ENCODE assay signal across 7 mouse cellular contexts in genomic region chr4:88867366-88867925, GRCm38 (mm10). TPM values are rescaled to one million over a fixed set of nuclear protein-coding genes. Genes with fewer than 3 reads are reported as not detected.
DNase-seq lines count a peak whose midpoint lies in the region; ATAC-seq lines count a peak whose summit lies in the region.

No protein-coding gene starts in this region.

- 0% methylated on average over 8 of the region's 8 CpGs for WGBS in intestine, embryonic 14.5 days
- WGBS in midbrain, embryonic 10.5 days: under 1% methylated on average over 8 of the region's 8 CpGs

- intact Hi-C loops in left cerebral cortex, postnatal 36 days (cut with DNase I): no loop called here

- H3K27me3 ChIP-seq in intestine, embryonic 14.5 days (replicated peaks; ENCODE audit: control insufficient read depth, insufficient read depth, low read length): 0 out of 2 replicates have a peak, but pooled peaks cover 4% of the 10 kb centered on the region
- H3K27me3 ChIP-seq in midbrain, embryonic 10.5 days (ENCODE audit: low read depth, poor library complexity, severe bottlenecking): peaks cover 48% of the 10 kb centered on the region

- DNase-seq in adrenal gland, adult 2 months: peak; percentile 78
- peak; percentile 83 for DNase-seq in embryo, embryonic 11 days
- peak; percentile 32 for DNase-seq in gastrocnemius, postnatal 25 days
- DNase-seq in intestine, embryonic 14.5 days (ENCODE audit: low spot score): peak; percentile 94
- peak; percentile 65 to 69 for DNase-seq in left cerebral cortex, postnatal 36 days (ENCODE audit: low spot score in 2 of 2)
- DNase-seq in midbrain, embryonic 10.5 days (ENCODE audit: low spot score): peak; percentile 80
- peak; percentile 18 to 50 for DNase-seq in right cerebral cortex, postnatal 36 days (ENCODE audit: low spot score in 2 of 2)

- no peaks in the 10 kb centered on the region; the same call in 1 of the 2 replicates for H3K4me1 ChIP-seq in intestine, embryonic 14.5 days (replicated peaks; ENCODE audit: control insufficient read depth, insufficient read depth, low read length)
- peaks cover 20% of the 10 kb centered on the region for H3K4me1 ChIP-seq in midbrain, embryonic 10.5 days

- ATAC-seq in intestine, embryonic 14.5 days (replicated peaks; ENCODE audit: low FRiP score, low TSS enrichment, low read depth): peak; percentile 71; the same call in 1 of the 2 replicates

- peak overlapping the region; percentile 91 for H3K4me2 ChIP-seq in intestine, embryonic 14.5 days (ENCODE audit: low read length)

- H3K4me3 ChIP-seq in intestine, embryonic 14.5 days (ENCODE audit: low read depth, low read length): peak overlapping the region; percentile 56
- peak overlapping the region; percentile 69 for H3K4me3 ChIP-seq in midbrain, embryonic 10.5 days

- no peaks in the 10 kb centered on the region for H3K36me3 ChIP-seq in intestine, embryonic 14.5 days (ENCODE audit: control insufficient read depth, insufficient read depth, low read length)
- H3K36me3 ChIP-seq in midbrain, embryonic 10.5 days: no peaks in the 10 kb centered on the region

- H3K9ac ChIP-seq in intestine, embryonic 14.5 days (ENCODE audit: low read length): no peak overlapping the region; the same call in 1 of the 2 replicates

- H3K9me3 ChIP-seq in intestine, embryonic 14.5 days (ENCODE audit: control insufficient read depth, low read length): no peaks in the 10 kb centered on the region
- H3K9me3 ChIP-seq in midbrain, embryonic 10.5 days (replicated peaks): no peaks in the 10 kb centered on the region

- no peak overlapping the region for H3K27ac ChIP-seq in intestine, embryonic 14.5 days (ENCODE audit: low read depth)
- H3K27ac ChIP-seq in midbrain, embryonic 10.5 days (replicated peaks): no peak overlapping the region

RNA-seq across cellular contexts. Expression of gene Ifne, which starts 12.6 kb away (rescaled TPM):
- not detected for total RNA-seq in adrenal gland, adult 2 months (2021)
- not detected in 2 replicates for polyA plus RNA-seq in adrenal gland, adult 2 months (2012; rRNA removed)
- total RNA-seq in gastrocnemius, postnatal 25 days (2021): not detected
- polyA plus RNA-seq in intestine, embryonic 14.5 days (2014; fragmentation: Nextera tagmentation; extraction: Ambion mirVana): not detected in 2 replicates
- not detected for total RNA-seq in left cerebral cortex, postnatal 36 days (2021)
- polyA plus RNA-seq in midbrain, embryonic 10.5 days (2016; fragmentation: Nextera tagmentation; extraction: Ambion mirVana): not detected in 2 replicates

RNA-seq across cellular contexts. Expression of gene Ifna1, which starts 17.6 kb away (rescaled TPM):
- total RNA-seq in adrenal gland, adult 2 months (2021): not detected
- not detected in 2 replicates for polyA plus RNA-seq in adrenal gland, adult 2 months (2012; rRNA removed)
- not detected for total RNA-seq in gastrocnemius, postnatal 25 days (2021)
- not detected in 2 replicates for polyA plus RNA-seq in intestine, embryonic 14.5 days (2014; fragmentation: Nextera tagmentation; extraction: Ambion mirVana)
- total RNA-seq in left cerebral cortex, postnatal 36 days (2021): not detected
- polyA plus RNA-seq in midbrain, embryonic 10.5 days (2016; fragmentation: Nextera tagmentation; extraction: Ambion mirVana): not detected in 2 replicates

RNA-seq across cellular contexts. Expression of gene Ifna4, which starts 25.8 kb away (rescaled TPM):
- not detected for total RNA-seq in adrenal gland, adult 2 months (2021)
- polyA plus RNA-seq in adrenal gland, adult 2 months (2012; rRNA removed): not detected in 2 replicates
- not detected for total RNA-seq in gastrocnemius, postnatal 25 days (2021)
- polyA plus RNA-seq in intestine, embryonic 14.5 days (2014; fragmentation: Nextera tagmentation; extraction: Ambion mirVana): not detected in 2 replicates
- not detected for total RNA-seq in left cerebral cortex, postnatal 36 days (2021)
- polyA plus RNA-seq in midbrain, embryonic 10.5 days (2016; fragmentation: Nextera tagmentation; extraction: Ambion mirVana): not detected in 2 replicates

RNA-seq across cellular contexts. Expression of gene Ifna5, which starts 32.1 kb away (rescaled TPM):
- not detected for total RNA-seq in adrenal gland, adult 2 months (2021)
- polyA plus RNA-seq in adrenal gland, adult 2 months (2012; rRNA removed): not detected in 2 replicates
- total RNA-seq in gastrocnemius, postnatal 25 days (2021): not detected
- polyA plus RNA-seq in intestine, embryonic 14.5 days (2014; fragmentation: Nextera tagmentation; extraction: Ambion mirVana): not detected in 2 replicates
- not detected for total RNA-seq in left cerebral cortex, postnatal 36 days (2021)
- not detected in 2 replicates for polyA plus RNA-seq in midbrain, embryonic 10.5 days (2016; fragmentation: Nextera tagmentation; extraction: Ambion mirVana)

RNA-seq across cellular contexts. Expression of gene Ifna6, which starts 40.2 kb away (rescaled TPM):
- not detected for total RNA-seq in adrenal gland, adult 2 months (2021)
- not detected in 2 replicates for polyA plus RNA-seq in adrenal gland, adult 2 months (2012; rRNA removed)
- total RNA-seq in gastrocnemius, postnatal 25 days (2021): not detected
- not detected in 2 replicates for polyA plus RNA-seq in intestine, embryonic 14.5 days (2014; fragmentation: Nextera tagmentation; extraction: Ambion mirVana)
- not detected for total RNA-seq in left cerebral cortex, postnatal 36 days (2021)
- polyA plus RNA-seq in midbrain, embryonic 10.5 days (2016; fragmentation: Nextera tagmentation; extraction: Ambion mirVana): not detected in 2 replicates

Comparison
In these comparisons a context has a peak if more than half of its experiments do, and no peak if none do; other contexts are left out.
1. DNase-seq: peak in every context shown above with its lines; median percentile 94 in intestine, embryonic 14.5 days; 83 in embryo, embryonic 11 days; 80 in midbrain, embryonic 10.5 days; 78 in adrenal gland, adult 2 months; 67 in left cerebral cortex, postnatal 36 days; 34 in right cerebral cortex, postnatal 36 days; 32 in gastrocnemius, postnatal 25 days.